9 mouse cellular contexts compared by ENCODE assay signal in genomic region chr13:36733989-36734690, GRCm38 (mm10). TPM values are rescaled to one million over a fixed set of nuclear protein-coding genes. Genes with fewer than 3 reads are reported as not detected.
A peak's percentile ranks its signal among the peaks of the same experiment; 100 is the strongest.
DNase-seq lines count a peak whose midpoint lies in the region; ATAC-seq lines count a peak whose summit lies in the region.
"Had no signal": no experiment of that assay in that cellular context is flagged by ENCODE, and none has a peak within 500 bp of the region (broad histone marks: within the 10 kb centered on the region; RNA-seq: fewer than 3 reads in every experiment).

No protein-coding gene starts in this region.

- no peaks in the 10 kb centered on the region for H3K9me3 ChIP-seq in heart, embryonic 14.5 days (ENCODE audit: control insufficient read depth, low read length)
- no peaks in the 10 kb centered on the region for H3K9me3 ChIP-seq in forebrain, embryonic 13.5 days (replicated peaks)
- H3K9me3 ChIP-seq in limb, embryonic 13.5 days = peaks cover 5% of the 10 kb centered on the region; the same call in 1 of the 2 replicates

- H3K36me3 ChIP-seq in heart, embryonic 14.5 days (ENCODE audit: control insufficient read depth, insufficient read depth, low read length) = no peaks in the 10 kb centered on the region
- H3K36me3 ChIP-seq in forebrain, embryonic 13.5 days (ENCODE audit: poor library complexity, severe bottlenecking) = no peaks in the 10 kb centered on the region
- 0 out of 2 replicates have a peak, but pooled peaks cover 2% of the 10 kb centered on the region for H3K36me3 ChIP-seq in limb, embryonic 13.5 days

- peak overlapping the region; percentile 24 to 54 for H3K4me3 ChIP-seq in heart, embryonic 14.5 days (ENCODE audit: control insufficient read depth in 1 of 2, insufficient read depth in 1 of 2, low read depth in 1 of 2, low read length in 2 of 2)
- H3K4me3 ChIP-seq in forebrain, embryonic 13.5 days = peak overlapping the region; percentile 52
- peak overlapping the region; percentile 48 for H3K4me3 ChIP-seq in limb, embryonic 13.5 days

- peak overlapping the region; percentile 3; the same call in 1 of the 2 replicates for H3K9ac ChIP-seq in heart, embryonic 14.5 days (ENCODE audit: low read length)
- H3K9ac ChIP-seq in forebrain, embryonic 13.5 days = peak overlapping the region; percentile 76
- H3K9ac ChIP-seq in limb, embryonic 13.5 days = peak overlapping the region; percentile 65

- no peak overlapping the region for H3K27ac ChIP-seq in heart, embryonic 14.5 days (replicated peaks in 1 of 2; ENCODE audit: control insufficient read depth in 1 of 2, insufficient read depth in 1 of 2, low read depth in 2 of 2, low read length in 2 of 2)
- H3K27ac ChIP-seq in forebrain, embryonic 13.5 days = peak overlapping the region; percentile 94
- H3K27ac ChIP-seq in limb, embryonic 13.5 days = peak overlapping the region; percentile 44
- H3K27ac ChIP-seq: kidney, postnatal 0 days had no signal

- no peak for DNase-seq in heart, postnatal 14 days
- peak; percentile 39 for DNase-seq in adipocyte (ENCODE audit: low spot score)
- DNase-seq in retina, postnatal 1 day = peak; percentile 46
- DNase-seq in spleen, adult 18-20 months = no peak
- DNase-seq in spleen, postnatal 4 days (ENCODE audit: low spot score in 2 of 2) = no peak

- intact Hi-C loops in heart, postnatal 14 days (cut with DNase I) = no loop called here

- H3K27me3 ChIP-seq in heart, embryonic 14.5 days (ENCODE audit: control insufficient read depth, insufficient read depth, low read length) = peaks cover 61% of the 10 kb centered on the region
- peaks cover 44% of the 10 kb centered on the region for H3K27me3 ChIP-seq in forebrain, embryonic 13.5 days
- H3K27me3 ChIP-seq in limb, embryonic 13.5 days = peaks cover 58% of the 10 kb centered on the region

- WGBS in heart, embryonic 14.5 days = under 1% methylated on average over 24 of the region's 26 CpGs
- 0% methylated on average over 25 of the region's 26 CpGs for WGBS in forebrain, embryonic 13.5 days
- under 1% methylated on average over 26 of the region's 26 CpGs for WGBS in limb, embryonic 13.5 days

- ATAC-seq in heart, embryonic 14.5 days (ENCODE audit: insufficient number of reproducible peaks, insufficient read depth, low FRiP score, low read depth) = no peak
- peak; percentile 23 for ATAC-seq in forebrain, embryonic 13.5 days
- no peak for ATAC-seq in limb, embryonic 13.5 days (ENCODE audit: low FRiP score, low read depth)

- peaks cover 13 to 22% of the 10 kb centered on the region in 2 experiments; a peak in 3 of 4 replicates for H3K4me1 ChIP-seq in heart, embryonic 14.5 days (ENCODE audit: control insufficient read depth in 2 of 2, insufficient read depth in 2 of 2, low read length in 2 of 2)
- peaks cover 26% of the 10 kb centered on the region for H3K4me1 ChIP-seq in forebrain, embryonic 13.5 days
- H3K4me1 ChIP-seq in limb, embryonic 13.5 days = peaks cover 46% of the 10 kb centered on the region

- peak overlapping the region; percentile 94 for H3K4me2 ChIP-seq in heart, embryonic 14.5 days (ENCODE audit: low read length)
- H3K4me2 ChIP-seq in forebrain, embryonic 13.5 days = peak overlapping the region; percentile 72
- peak overlapping the region; percentile 80 for H3K4me2 ChIP-seq in limb, embryonic 13.5 days (replicated peaks)

RNA-seq across cellular contexts. Expression of gene Nrn1, which starts 0.8 kb away (rescaled TPM):
- 2.1 and 2.5 TPM in 2 replicates for polyA plus RNA-seq in heart, embryonic 14.5 days (2014; fragmentation: Nextera tagmentation; extraction: Ambion mirVana)
- 1 to 10 TPM; 1.3 to 1.7 TPM for total RNA-seq in heart, postnatal 14 days (2021)
- 48.9 and 49.9 TPM in 2 replicates for polyA plus RNA-seq in forebrain, embryonic 13.5 days (2015; fragmentation: Nextera tagmentation; extraction: Ambion mirVana)
- 7.5 and 7.7 TPM in 2 replicates for polyA plus RNA-seq in limb, embryonic 13.5 days (2015; fragmentation: Nextera tagmentation; extraction: Ambion mirVana)

Comparison
In these comparisons a context has a peak if more than half of its experiments do, and no peak if none do; other contexts are left out.
1. H3K27ac ChIP-seq: peak in forebrain, embryonic 13.5 days (single experiment) and limb, embryonic 13.5 days (single experiment); none in heart, embryonic 14.5 days (0 of 2).
2. H3K9ac ChIP-seq: peak in every context shown above with its lines; median percentile 76 in forebrain, embryonic 13.5 days; 65 in limb, embryonic 13.5 days; 3 in heart, embryonic 14.5 days.
3. DNase-seq: peak in adipocyte (single experiment) and retina, postnatal 1 day (single experiment); none in heart, postnatal 14 days (0 of 2), spleen, adult 18-20 months (0 of 2) and spleen, postnatal 4 days (0 of 2).
4. Peak in every context shown above with its lines, with median percentiles within 50 percentile points of each other: H3K4me2 ChIP-seq and H3K4me3 ChIP-seq.